Mouse (Mus musculus): ENCODE measurements around the gene Vsig2. TPM values are rescaled to one million over a fixed set of nuclear protein-coding genes. Genes with fewer than 3 reads are reported as not detected.

Gene Vsig2
- total RNA-seq, 2 experiments from 2014 or later, result 2.7 to 4.7 TPM

- no peak for DNase-seq
Observed at GRCm38 (mm10) chr9:37567454-37567853, 28.4 kb downstream of the Vsig2 start.

DNA sequence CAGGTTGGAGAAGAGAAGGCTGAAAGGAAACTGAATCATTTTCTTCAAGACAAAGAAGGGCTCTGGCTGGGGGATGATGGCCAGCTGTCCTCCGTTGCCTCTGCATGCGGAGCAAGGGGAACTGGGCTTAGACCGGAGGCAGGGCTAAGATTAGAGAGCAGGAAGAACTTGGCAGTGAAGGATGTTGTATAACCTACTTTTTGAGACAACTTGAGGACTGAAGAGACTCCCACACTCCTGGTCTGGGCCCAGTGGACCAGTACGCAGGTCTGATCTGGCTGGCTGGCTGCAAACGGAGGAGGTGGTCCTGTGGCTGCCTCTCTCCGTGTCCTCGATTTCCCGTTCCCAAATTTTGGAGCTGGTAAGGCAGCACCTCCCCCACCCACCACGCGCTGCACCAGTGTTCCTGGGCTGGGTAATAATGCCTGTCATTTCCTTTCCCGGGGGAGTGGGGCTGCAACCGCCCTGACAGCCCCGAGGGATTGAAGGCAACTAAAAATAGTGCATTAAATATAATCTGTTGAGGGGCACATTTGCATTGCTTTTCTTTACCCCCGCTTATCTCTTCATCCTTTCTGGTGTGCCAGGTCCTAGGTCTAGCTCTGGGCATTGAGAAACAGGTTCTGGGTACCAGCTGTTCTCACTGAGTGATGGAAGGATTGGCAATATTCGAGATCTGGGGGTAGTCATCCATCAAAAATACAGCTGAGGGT, 29.0 kb downstream of the Vsig2 start:
- DNase-seq, result peak in 1 of 2 experiments; percentile 44

DNA sequence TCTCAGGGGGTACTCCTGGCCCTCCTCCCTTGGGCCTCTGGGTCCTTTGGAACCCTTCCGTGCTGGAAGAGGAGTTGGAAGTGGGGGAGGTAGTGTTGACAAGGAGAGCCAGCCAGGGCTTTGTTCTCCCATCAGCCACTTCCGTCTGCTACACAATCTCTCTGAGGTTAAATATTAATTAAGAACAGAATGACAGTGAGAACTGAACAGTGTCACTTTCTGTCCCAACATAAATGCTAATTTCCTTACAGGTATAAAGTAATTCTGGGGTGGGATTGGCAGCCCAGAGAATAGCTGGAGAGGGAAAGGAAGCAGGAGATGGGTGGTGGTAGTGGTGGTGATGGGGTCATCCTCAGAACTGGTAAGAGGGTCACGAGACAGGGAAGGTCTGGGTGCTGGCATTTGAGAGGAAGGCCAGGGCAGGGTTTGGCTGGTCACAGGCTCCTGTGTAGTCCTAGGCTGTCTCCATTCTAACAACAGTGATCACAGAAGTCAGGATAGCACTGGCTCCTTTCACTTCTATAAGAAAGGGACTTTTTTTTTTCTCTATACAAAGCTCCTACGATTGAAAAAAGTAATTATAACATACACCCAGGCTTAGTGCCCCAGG, 29.7 kb downstream of the Vsig2 start:
- no peak for DNase-seq

DNA sequence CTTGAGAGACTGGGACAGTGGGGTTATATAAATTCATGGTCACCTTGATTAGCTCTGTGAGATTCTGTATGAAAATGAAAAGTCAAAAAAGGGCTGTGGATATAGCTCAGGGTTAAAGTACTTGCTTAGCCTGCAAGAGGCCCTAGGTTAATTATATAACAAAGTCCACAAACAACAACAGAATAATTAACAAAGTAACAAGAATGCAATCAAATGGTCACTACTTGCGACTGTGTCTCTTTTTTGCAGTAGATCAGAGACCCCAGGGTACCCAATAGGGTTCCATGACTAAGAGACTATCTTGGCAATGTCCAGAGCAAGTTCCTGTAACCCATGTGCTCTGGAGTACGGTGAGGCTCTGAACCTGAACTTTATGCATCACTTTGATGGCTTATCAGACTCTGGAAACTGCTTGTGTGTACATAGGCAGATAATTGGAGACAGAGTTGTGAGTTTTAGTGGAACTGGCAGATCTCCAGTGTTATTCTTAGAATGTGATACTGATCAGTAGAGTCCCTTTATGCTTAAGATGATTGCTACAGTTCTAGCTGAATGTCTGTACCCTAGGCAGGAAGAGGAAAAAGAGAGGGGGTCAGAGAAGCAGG, 30.3 kb downstream of the Vsig2 start:
- no peak for DNase-seq

DNA sequence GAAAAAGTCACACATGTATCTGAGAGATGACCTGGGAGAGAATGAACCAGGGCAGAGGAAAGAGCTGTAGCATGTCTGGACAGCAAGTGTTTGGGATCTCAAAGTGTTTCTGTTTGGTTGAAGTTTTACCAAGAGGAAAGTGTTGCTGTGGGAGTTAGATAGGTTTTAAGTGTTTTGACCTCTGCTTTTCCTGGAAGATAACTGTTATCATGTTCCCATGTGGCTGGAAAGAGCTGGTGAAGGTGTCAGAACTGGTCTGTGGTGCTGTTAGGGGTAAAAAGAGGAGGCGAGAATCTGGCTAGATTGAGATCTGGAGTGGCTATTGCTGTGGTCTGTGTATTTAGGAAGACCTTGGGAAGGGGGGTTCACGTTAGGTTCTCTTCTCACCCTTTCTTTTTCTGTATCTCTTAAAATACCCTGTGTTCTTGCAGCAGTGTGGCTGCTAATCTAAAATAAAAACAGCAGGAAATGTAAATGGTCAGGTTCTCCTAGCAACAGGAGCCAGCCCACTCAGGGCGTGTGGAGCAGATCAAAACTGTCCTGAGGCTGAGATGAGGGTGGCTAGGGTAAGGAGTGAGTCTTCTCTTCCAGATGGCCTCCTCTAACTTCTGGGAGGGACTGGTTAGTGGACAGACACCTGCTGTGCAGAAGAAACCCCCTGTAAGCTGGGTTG, 33.3 kb downstream of the Vsig2 start:
- DNase-seq, result no peak

- peak; percentile 62 to 66 for DNase-seq
Observed at GRCm38 (mm10) chr9:37576436-37576930, 37.4 kb downstream of the Vsig2 start.

GRCm38 (mm10) chr9:37583594-37583993, 44.5 kb downstream of the Vsig2 start:
- DNase-seq, result no peak

DNA sequence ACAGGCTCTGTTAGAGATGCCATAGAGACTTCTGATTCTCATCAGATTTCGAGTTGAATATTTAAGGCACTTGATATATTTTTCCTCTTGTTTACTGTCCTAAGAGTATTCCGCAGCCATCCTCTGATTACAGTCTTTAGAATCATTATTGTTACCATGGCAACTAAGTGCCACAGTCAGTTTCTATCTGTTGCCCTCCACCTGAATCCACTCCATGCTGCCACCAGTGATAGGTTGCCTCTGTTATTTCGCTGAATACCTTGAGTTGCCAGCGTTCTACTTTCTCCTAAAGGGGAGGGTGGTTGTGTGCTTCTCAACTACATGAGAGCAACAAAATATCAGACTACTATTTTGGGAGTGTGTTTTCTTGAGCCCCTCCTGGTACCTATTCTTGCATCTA, 47.7 kb downstream of the Vsig2 start:
- DNase-seq, result no peak

DNA sequence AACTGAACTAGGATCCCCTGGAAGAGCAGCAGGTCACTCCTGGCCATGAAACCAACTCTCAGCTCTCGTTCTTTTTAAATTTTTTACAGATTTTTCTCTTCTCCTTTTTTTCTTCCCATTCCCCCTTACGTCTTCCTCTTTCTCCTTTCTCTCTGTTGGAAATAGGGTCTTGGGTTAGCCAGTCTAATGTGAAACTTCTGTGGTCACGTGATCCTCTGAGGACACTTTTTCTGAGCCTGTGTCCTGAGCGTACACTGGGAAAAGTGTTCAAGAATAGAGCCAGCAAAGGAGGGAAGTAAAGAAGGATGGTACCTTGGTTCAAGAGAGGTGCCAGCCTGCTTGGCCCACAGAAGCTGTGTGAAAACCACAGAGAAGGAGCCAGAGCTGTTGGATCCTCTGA, 51.3 kb downstream of the Vsig2 start:
- DNase-seq, result no peak

- DNase-seq, result no peak
Observed at GRCm38 (mm10) chr9:37592025-37592424, 53.0 kb downstream of the Vsig2 start.

DNA sequence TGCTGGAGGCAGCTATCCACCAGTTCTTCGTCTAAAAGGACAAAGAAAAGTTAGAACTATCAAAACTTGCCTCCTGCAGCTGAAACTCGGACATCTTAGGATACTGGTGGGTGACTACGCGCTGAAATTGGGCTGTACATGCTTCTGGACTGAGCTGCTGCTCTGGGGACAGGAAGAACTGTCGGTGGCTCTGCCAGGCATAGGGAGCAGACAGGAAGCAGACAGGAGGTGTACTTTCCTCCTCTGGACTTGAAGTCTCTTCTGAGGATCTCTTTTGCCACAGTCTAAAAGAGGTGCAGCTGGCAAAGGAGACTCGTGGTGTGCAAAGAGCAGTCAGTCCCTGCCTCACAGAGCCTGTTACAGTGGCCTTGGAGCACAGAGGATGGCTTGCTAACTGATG, 53.6 kb downstream of the Vsig2 start:
- no peak for DNase-seq

DNA sequence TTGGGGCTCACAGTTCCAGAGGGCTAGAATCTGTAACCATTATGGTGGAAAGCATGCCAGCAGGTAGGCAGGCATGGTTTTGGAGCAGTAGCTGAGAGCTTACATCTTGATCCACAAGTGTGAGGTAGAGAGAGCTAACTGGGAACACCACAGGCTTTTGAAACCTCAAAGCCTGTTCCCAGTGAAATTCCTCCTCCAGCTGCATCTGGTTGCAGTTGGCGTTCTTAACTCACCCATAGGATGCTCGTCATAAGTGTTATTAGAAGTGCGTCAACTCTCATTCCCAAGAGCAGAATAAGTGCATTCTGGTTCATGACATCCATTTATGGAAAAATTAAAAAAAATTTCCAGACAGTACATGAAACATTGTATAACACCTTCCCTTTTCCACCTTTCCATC, 54.6 kb downstream of the Vsig2 start:
- DNase-seq, result no peak

Other genes starting within 250 kb of the Vsig2 start
- gene Ccdc15, start 190.8 kb upstream of the Vsig2 start, total RNA-seq (2021), result 1 to 10 TPM; 1.9 to 2.2 TPM
- 10 to 100 TPM; 66.3 to 66.9 TPM for gene Hepacam, start 171.9 kb upstream of the Vsig2 start, total RNA-seq (2021)
- gene Robo4, start 137.4 kb upstream of the Vsig2 start, total RNA-seq (2021), result 1 to 10 TPM; 5.4 to 7.0 TPM
- gene Robo3, start 106.0 kb upstream of the Vsig2 start, total RNA-seq (2021), result 10 to 100 TPM; 13.9 to 14.3 TPM
- gene Msantd2, start 49.9 kb upstream of the Vsig2 start, total RNA-seq (2021), result 10 to 100 TPM; 21.9 to 27.5 TPM
- 10 to 100 TPM; 17.7 to 22.6 TPM for gene Esam, start 11.2 kb upstream of the Vsig2 start, total RNA-seq (2021)
- 1,000 to 10,000 TPM; 1,507 to 1,630 TPM for gene Nrgn, start 13.6 kb downstream of the Vsig2 start, total RNA-seq (2021)
- 10 to 100 TPM; 13.0 to 13.3 TPM for gene Siae, start 16.4 kb downstream of the Vsig2 start, total RNA-seq (2021)
- gene Spa17, start 74.5 kb downstream of the Vsig2 start, total RNA-seq (2021), result 1 to 10 TPM; 1.5 to 2.4 TPM
- gene Tbrg1, start 118.1 kb downstream of the Vsig2 start, total RNA-seq (2021), result 10 to 100 TPM; 48.1 to 48.3 TPM
- gene Panx3, start 130.0 kb downstream of the Vsig2 start, total RNA-seq (2021), result not detected
- not detected for gene Olfr160, start 177.0 kb downstream of the Vsig2 start, total RNA-seq (2021)
- gene Olfr874, start 205.9 kb downstream of the Vsig2 start, total RNA-seq (2021), result not detected
- not detected for gene Olfr875, start 232.6 kb downstream of the Vsig2 start, total RNA-seq (2021)